Mouse (Mus musculus): ENCODE measurements around the gene Mrap.

Gene Mrap

DNA sequence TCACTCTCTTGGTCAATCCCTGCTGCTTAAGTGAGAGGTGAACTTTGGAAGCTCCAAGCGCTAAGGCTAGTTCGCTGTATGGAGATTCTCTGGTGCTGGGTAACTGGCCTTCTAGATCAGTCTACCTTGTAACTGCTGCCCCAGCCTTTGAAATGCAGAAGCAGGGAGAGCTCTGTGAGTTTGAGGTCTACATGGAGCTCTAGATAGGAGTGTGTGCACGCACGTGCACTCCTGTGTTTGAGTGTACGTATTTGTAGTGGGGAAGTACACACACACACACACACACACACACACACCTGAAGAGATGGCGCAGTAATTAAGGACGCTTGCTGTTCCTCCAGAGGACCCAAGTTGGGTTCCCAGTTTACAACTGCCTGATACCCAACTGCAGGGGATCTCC, 10.2 kb downstream of the Mrap start:
- in situ Hi-C loops (cut with MboI, MseI): no loop called here

DNA sequence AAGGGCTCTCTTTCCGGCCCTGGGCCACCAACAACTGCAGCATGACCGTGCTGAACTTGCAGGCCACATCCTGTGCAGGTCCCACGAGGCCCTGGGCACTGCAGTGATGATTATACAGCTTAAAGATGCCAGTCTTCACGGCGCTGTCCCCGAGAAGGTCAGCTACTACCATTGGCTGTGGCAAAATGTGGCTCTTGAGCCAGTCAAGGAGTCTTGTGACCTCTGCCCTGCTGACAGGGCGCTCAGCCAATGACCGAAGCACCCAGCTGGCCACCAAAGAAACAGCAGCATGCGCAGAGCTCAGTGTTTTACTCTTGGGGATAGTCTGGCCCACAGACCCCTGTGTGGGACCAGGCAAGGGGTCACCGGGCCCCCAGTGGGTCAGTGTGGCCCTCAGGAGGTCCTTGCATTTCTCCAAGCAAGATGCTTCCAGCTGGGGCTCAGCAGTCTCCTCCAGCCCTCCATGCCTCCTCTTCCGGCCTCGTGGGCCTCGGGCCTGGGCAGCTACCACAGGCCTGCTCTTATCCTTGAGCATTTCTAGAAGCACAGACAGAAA, 15.5 kb downstream of the Mrap start:
- in situ Hi-C loops (cut with MboI, MseI): no loop called here

DNA sequence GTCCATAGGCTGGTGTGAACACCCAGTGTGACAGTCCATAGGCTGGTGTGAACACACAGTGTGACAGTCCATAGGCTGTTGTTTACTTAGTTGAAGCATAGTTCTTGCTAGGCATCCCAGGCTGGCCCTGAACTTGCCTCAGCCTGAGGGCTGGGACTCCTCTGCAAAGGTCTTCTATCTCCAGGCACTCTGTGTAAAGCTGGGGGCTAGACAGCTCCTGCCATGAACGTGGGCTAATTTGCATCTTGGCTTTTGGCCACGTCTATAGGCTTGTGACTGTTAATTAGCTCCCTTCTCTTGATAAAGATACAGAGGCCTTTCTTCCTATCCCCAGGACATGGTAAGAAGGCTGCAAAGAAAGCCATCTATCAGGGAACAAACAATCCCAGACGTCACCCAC, 21.3 kb downstream of the Mrap start:
- in situ Hi-C loops (cut with MboI, MseI): no loop called here

DNA sequence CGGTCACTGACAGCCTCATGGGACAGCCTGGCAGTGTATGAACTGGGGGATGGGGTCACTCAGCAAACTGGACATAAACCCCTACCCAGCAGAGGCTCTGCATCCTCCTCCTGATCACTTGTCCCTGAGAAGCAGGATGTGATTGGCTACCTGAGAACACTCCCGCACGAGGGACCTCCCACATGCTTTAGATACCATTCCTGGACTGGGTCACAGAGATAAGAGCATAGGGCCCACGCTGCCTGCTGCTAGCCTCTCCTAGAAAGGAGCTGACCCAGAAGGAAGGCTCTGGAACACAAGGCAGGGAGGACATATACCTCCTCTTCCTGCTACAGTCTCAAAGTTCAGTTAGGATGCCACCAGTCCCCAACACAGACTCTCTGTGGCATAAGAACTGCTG, 22.5 kb downstream of the Mrap start:
- in situ Hi-C loops (cut with MboI, MseI): loop anchor here in 1 of 2 experiments (10.0 kb wide), 1 partner anchor 574 kb away; no protein-coding TSS in a partner anchor

DNA sequence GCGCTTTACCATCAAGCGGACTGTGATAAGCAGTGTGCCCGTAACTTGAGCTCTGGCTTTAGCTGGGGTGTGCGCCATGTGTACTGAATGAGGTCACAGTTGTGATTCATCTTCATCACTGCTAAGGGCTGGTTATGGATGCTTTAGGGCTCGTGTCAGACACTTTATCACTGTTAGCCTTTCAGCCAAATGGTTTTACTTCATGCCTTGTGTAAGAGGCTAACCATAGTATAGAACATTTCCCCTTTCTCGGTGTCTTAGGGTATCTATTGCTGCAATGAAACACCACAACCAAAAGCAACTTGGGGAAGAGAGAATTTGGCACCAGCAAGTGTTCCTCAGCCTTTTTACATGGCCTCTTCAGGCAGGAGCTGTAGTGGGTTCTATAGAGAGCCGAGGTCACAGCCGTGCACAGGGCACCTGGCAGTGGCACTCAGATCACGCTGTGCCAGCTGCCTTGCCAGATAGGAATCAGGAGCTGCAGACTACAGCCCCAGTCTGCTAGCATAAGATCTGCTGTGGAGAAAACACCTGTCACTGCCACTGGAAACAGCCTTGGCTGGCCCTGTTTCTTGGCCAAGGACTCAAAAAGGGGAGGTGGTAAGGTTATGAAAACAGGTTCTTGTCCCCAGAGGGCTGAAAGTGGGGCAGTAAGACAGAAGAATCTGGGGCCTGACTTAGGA, 27.3 kb downstream of the Mrap start:
- in situ Hi-C loops (cut with MboI, MseI): loop anchor here in 1 of 2 experiments (10.0 kb wide), 1 partner anchor 569 kb away; no protein-coding TSS in a partner anchor

DNA sequence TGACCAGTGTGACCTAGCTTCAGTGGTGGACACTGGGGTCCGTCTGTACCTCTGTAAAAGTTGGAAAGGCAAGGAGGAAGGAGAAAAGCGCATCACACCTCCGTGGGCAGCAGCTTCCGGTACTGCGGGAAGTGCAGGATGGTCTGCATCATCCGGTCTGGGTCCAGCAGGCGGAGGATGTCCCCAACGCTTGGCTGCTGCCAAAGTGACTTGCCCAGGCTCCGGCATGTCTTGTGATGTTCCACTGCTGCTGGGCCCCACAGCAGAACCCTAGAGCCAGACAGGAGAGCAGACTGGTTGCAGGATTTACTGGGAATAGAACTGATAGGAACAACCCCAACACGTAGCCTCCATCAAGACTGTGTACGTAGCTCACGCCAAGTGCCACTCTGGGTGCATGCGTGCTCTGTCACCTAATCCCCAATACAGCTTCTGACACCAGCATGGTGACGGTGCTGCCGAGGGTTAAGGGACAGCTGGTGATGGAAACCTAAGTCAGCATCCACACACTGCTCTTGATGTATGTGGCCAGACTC, 29.0 kb downstream of the Mrap start:
- in situ Hi-C loops (cut with MboI, MseI): loop anchor here in 1 of 2 experiments (10.0 kb wide), 1 partner anchor 568 kb away; no protein-coding TSS in a partner anchor

DNA sequence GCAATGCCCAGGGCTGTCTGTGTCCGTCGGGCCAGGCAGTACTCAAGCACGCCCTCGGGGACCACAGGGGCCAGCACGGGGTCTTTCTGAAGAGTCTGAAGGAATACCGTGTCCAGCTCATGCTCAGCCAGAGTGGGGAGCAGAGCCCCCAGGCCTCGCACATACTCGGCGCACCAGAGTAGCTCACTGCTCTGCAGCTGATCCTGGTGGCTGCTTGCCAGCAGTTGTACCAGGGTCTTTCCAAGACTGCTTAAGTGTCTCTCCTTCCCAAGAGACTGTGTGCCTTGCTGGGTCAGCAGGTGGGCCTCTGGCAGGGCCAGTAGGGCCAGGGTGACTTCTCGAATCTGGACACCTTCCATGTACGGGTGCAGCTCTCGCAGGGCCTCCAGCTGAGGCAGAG, 36.2 kb downstream of the Mrap start:
- in situ Hi-C loops (cut with MboI, MseI): no loop called here

DNA sequence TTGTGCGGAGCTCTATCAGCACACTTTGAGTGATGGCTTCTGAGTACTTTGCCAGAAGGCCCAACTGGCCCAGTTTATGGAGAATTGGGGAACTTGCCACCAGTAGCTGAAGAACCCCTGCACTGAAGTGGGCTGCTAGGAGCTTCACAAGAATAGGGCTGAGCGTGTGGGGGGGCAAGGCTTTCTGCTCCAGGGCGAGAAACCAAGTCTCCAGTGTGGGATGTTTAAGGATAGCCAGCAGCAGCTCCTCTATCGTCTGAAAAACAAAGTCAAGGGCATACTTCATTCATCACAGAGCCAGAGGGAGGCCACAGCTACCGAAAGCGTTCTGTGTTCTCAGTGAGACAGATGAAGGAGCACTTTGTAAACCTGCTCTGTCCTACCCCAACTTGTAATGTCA, 36.6 kb downstream of the Mrap start:
- in situ Hi-C loops (cut with MboI, MseI): no loop called here

DNA sequence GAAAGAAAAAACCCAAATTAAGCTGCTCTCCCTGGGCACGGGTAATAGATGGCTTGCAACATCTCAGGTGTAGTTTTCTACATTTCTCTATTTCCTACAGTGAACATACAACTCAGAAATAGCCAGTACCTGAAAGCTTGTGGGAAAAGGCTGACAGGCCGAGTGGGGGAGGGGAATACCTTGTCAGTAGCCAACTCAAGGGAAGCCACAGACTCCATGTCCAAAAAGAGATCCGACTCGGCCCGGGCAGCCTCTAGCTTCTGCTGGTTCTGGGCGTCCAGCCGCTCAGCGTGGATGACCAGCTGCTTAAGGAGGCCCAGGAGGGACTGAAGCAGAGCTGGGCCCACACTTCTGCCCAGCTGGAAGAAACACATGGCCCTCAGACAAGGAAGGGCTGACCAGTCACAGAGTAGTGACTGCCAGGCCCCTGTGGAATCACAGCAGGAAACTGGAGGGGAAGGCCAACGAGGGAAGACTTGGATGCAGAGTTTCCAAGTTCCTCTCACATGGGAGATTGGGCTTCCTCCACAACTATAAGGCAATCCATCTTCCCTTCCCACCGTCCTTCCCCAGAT, 38.0 kb downstream of the Mrap start:
- in situ Hi-C loops (cut with MboI, MseI): no loop called here

DNA sequence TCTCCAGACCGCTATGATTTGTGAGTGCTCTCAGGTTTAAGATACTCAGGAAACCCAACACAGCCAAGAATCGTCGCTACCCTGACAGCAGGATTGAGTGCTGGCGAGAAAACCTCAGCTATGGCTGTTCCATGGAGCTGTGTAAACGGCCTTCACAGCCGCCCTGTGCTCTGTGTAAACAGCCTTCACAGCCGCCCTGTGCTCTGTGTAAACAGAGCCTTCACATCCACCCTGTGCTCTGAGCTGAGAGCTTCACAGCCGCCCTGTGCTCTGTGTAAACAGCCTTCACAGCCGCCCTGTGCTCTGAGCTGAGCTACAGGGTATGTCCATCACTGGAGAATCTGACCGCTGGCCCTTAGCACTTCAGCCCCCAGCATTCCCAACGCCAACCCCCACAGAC, 41.8 kb downstream of the Mrap start:
- in situ Hi-C loops (cut with MboI, MseI): no loop called here

DNA sequence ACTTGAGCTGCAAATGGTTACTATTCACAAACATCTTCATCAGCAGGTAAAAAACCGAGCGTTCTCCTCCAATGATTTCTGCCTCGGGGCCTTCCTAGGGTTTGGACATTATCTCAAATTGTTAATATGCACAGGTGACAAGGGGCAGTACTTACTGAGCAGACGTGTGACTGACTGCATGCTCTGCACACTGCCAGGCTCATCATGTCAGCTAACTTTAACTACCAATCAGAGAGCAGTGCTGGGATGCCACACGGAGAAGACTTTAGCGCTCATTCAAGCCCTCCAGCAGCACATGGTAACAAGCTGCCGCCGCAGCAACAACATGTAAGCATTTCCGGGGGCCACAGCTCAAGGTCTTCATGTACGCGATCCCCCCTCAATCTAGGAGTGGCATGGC, 45.3 kb downstream of the Mrap start:
- in situ Hi-C loops (cut with MboI, MseI): no loop called here

DNA sequence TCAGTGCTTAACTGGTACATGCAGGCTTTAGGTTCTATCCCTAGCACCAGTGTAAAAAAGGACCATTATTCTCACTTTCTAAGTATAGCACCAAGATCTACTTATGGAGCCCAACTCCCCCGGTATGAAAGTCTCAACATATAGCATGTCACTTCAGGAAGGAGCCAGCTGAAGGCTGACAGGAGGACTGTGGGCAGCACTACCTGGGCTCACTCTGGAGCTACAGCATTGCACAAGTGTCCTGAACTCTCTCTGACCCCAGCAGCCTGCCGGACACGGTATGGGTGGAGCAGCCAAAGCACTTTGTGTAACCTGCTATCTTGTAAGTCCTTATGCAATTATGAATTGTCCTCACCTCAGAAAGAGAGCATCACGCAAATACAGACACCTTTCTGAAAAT, 47.2 kb downstream of the Mrap start:
- in situ Hi-C loops (cut with MboI, MseI): no loop called here

DNA sequence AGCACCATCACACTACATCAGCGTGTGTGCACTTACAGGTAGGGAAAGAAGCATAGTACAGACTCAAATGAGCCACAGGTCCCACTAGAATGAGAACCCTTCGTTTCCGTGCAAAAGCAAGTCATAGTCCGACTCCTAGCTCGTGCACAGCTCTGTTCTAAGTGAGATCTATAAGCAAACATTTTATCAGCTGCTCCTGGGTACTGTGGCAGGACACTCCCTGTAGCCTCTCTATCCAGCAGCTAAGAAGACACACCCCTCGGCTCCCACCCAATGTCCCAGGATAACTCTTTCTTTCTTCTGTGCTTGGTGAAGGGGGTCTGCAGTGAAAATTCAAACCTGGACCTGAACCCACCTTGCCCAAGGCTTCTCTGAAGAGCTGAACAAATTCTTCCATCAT, 50.6 kb downstream of the Mrap start:
- in situ Hi-C loops (cut with MboI, MseI): no loop called here

DNA sequence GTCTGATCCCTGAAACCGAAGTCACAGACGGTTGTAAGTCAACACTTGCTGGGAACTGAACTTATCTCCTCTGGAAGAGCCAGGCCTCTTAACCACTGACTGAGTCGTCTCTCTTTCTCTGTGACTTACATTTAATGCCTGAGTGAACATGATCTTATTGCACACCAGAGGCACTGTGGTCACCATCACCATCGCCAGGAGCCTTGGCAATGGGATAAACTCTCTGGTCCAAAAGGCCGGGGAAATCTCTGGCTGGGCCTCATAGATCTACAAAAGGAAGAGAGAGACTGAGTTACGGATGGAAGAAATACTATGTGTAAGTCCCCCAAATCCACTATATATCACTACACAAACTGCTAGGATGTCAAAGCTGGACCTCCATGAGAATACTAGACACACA, 52.9 kb downstream of the Mrap start:
- in situ Hi-C loops (cut with MboI, MseI): no loop called here

DNA sequence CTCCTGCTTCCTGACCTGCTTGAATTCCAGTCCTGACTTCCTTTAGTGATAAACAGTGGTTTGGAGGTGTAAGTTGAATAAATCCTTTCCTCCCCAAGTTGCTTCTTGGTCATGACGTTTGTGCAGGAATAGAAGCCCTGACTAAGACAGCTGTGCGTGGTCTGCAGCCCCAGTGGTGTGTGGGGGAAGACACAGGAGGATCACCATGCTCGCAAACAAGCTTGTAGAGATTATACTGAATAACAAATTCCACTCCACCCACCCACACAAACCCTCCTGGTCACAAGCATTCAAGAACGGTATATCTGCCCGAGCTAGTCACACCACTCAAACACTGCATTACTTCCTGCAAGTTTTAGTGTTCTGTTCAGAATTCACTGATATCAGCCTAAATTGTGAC, 54.1 kb downstream of the Mrap start:
- in situ Hi-C loops (cut with MboI, MseI): no loop called here

DNA sequence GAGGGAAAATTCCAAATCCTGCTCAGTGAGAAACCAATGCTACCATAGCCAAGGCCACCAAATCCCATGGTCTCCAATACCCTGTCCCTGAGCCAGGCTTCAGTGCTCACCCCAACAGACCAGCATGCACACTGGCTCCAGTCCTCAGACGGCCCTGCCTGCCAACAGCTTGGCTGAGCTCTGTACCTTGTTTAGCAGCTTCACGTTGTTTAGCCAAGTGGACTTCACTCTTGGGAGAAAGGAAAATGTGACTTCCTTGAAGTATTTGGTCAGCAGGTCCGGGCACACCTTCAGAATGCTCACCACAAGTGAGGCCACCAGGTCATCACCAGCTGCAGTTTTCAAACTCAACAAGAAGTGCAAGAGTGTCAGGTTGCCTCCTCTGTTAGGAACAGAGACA, 54.5 kb downstream of the Mrap start:
- in situ Hi-C loops (cut with MboI, MseI): no loop called here

DNA sequence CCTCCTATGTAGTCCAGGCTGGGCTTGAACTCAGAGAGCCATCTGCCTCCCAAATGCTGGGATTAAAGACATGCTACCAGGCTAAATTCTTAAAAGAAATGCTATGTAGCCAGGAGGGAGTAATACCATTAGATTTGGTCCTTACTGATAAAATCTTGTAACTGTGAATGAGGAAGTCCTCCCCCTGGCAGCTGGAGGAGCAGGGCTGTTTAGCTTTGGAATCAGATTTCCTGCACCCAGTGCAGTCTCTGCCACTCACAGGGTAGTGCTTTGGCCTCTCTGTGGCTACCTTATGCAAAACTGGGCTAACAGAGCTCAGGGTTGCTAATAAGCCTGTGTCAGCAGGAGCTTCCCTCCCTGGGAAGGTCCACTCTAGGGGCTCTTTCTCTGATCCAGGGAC, 56.7 kb downstream of the Mrap start:
- in situ Hi-C loops (cut with MboI, MseI): no loop called here

DNA sequence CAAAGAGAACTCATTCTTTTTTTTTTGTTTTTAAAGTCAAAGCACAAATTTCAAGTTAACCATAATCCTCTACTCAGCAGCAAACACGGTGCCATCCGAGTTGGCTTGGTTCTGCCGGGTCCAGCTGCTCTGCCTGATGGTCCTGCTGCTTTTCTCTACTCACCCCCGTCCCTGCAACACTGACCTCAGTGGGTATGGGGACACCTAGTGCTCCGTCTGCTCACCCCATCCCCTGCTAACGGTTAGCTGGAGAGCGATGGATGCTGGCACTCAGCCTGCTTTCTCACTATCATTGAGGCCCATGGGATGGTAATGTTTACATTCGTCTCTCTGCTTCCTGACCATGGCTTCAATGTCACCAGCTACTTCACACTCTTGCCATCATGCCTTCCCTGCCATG, 60.4 kb downstream of the Mrap start:
- in situ Hi-C loops (cut with MboI, MseI): no loop called here

DNA sequence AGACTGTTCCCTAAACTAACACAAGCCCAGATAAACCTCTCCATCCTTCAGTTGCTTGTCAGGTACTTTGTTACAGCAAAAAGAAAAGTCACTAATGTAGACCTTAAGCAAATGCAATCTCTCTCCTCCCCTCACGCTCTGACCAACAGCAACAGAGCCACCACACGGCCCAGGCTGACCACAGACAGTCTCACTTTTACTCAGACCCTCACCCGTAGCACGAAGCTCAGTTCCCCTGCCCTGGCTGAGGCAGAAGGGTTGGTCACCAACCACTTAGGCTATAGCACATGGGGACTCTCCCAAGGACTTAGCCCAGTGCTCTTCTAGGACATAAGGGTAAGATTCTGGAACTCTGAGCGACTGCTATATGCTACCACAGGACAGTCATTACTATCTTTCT, 60.8 kb downstream of the Mrap start:
- in situ Hi-C loops (cut with MboI, MseI): no loop called here

All from T-helper 17 cell (primary cell).